Mouse (Mus musculus) embryonic facial prominence, embryonic 12.5 days (tissue): ENCODE measurements around the gene Atp8a1. TPM values are rescaled to one million over a fixed set of nuclear protein-coding genes. Genes with fewer than 3 reads are reported as not detected.

Experiments
- ATAC-seq: fragments of 200-750 bp; cut with Nextera tagmentation; 2 replicates; pipeline ENCODE4 v1.8.0; 2017; ENCODE audit not compliant: insufficient number of reproducible peaks, insufficient read depth, low FRiP score, low TSS enrichment
- H3K27ac ChIP-seq: fragments of 300-500 bp; sonication (generic); 2 replicates; pipeline ENCODE4 v1.5.1; 2016; ENCODE audit warnings: mild to moderate bottlenecking
- H3K27me3 ChIP-seq: fragments of 300-500 bp; sonication (generic); 2 replicates; pipeline ENCODE4 v1.6.1; 2016; ENCODE audit warnings: mild to moderate bottlenecking, moderate library complexity
- H3K36me3 ChIP-seq: fragments of 300-500 bp; sonication (generic); 2 replicates; pipeline ENCODE4 v1.6.1; 2016; ENCODE audit warnings: mild to moderate bottlenecking
- H3K4me1 ChIP-seq: fragments of 300-500 bp; sonication (generic); 2 replicates; pipeline ENCODE4 v1.6.1; 2016
- H3K4me2 ChIP-seq: fragments of 300-500 bp; sonication (generic); replicated peaks from 2 replicates; pipeline ENCODE4 v1.6.1; 2016; ENCODE audit warnings: mild to moderate bottlenecking, moderate library complexity
- H3K4me3 ChIP-seq: fragments of 300-500 bp; sonication (generic); 2 replicates; pipeline ENCODE4 v1.5.1; 2016; ENCODE audit warnings: mild to moderate bottlenecking
- H3K9ac ChIP-seq: fragments of 300-500 bp; sonication (generic); 2 replicates; pipeline ENCODE4 v1.6.1; 2016; ENCODE audit warnings: mild to moderate bottlenecking, moderate library complexity
- H3K9me3 ChIP-seq: fragments of 300-500 bp; sonication (generic); 2 replicates; pipeline ENCODE4 v1.6.1; 2016; ENCODE audit warnings: mild to moderate bottlenecking, moderate library complexity
- WGBS: fragments of 180-500 bp; shearing (Covaris S2); methylation state at CpG from one replicate; pipeline ENCODE4 v1.1.7; 2016; 5-methylcytosine and 5-hydroxymethylcytosine counted together
- polyA plus RNA-seq: library from polyadenylated mRNA; unstranded; fragments of >200 nt; fragmentation: Nextera tagmentation; extraction: Ambion mirVana; gene quantifications from 2 replicates; pipeline ENCODE4 v1.2.1, GENCODE M21; 2016

The Atp8a1 gene
- polyA plus RNA-seq, 1 experiment from 2014 or later: 11.5 TPM

DNA sequence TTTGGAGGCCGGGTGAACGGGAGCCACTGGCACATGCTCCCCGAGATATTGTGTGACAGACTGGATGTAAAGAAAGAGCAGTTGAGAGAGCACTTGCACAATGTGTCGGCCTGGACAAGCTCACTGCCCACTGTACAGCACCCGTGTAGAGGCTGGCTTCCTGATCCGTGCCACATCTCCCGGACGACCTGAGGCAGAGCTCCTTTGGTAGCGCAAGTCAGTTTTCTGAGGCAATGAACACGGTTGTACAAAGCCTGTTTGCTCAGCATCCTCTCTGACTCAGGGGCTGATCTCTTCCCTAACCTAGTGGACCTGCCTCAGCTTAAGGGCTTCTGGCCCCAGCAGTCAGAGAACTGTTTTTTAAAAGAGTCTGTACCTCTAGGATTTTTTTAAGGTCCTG lies 94.6 kb downstream of the Atp8a1 start:
- H3K36me3 ChIP-seq: no peaks in the 10 kb centered on the region
- WGBS: 73% methylated on average over 10 of the region's 10 CpGs
- no peak for ATAC-seq
- H3K4me3 ChIP-seq: no peak overlapping the region
- H3K4me2 ChIP-seq: no peak overlapping the region
- H3K9ac ChIP-seq: no peak overlapping the region
- H3K4me1 ChIP-seq: no peaks in the 10 kb centered on the region
- no peaks in the 10 kb centered on the region for H3K9me3 ChIP-seq
- no peak overlapping the region for H3K27ac ChIP-seq
- no peaks in the 10 kb centered on the region for H3K27me3 ChIP-seq

DNA sequence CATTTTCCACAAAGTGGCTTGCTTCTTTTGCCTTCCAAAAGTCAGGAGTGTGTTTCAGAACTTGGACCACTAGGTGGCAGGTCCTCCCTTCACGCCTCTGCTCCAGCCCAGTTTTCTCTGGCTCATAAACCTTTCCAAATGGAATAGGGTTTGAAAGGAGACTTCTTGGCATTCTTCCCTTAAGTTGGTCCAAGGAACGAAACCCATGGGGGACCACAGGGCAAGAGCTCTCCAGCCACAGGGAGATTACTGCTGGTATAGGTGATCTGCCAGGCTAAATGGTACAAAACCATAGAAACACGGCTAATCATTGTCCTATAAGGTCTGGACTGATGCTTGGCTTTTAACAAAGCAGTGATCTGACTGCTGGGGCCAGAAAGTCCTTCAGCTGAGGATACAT lies 95.2 kb downstream of the Atp8a1 start:
- WGBS: 47% methylated on average over 3 of the region's 3 CpGs
- no peak overlapping the region for H3K4me3 ChIP-seq
- H3K27ac ChIP-seq: no peak overlapping the region
- H3K4me1 ChIP-seq: no peaks in the 10 kb centered on the region
- no peaks in the 10 kb centered on the region for H3K27me3 ChIP-seq
- no peak overlapping the region for H3K4me2 ChIP-seq
- no peak overlapping the region for H3K9ac ChIP-seq
- ATAC-seq: no peak
- H3K9me3 ChIP-seq: no peaks in the 10 kb centered on the region
- H3K36me3 ChIP-seq: no peaks in the 10 kb centered on the region

DNA sequence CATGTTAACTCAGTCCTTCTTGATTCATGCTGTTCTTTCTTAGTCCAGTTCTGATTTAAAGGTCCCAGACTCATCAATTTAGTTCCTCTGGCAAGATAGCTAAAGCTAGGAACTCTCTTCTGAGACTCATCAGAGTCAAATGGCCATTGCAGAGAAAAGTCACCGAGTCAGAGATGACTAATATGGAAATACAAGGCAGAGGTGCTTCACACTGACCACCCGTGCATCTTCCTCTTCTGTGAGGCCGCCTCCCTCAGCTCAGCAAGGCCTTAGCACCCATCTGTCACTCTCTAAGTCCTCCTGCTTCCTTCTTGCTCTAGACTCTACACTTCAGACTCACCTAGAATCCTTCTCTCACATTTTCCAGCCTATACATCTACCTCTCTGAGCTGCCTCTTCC lies 108.0 kb downstream of the Atp8a1 start:
- no peak overlapping the region for H3K27ac ChIP-seq
- H3K9me3 ChIP-seq: no peaks in the 10 kb centered on the region
- H3K36me3 ChIP-seq: no peaks in the 10 kb centered on the region
- WGBS: 85% methylated on average over 3 of the region's 3 CpGs
- no peak overlapping the region for H3K4me2 ChIP-seq
- H3K4me3 ChIP-seq: no peak overlapping the region
- ATAC-seq: no peak
- H3K27me3 ChIP-seq: peaks cover 3% of the 10 kb centered on the region; the same call in 1 of the 2 replicates
- H3K4me1 ChIP-seq: 0 out of 2 replicates have a peak, but pooled peaks cover 3% of the 10 kb centered on the region
- H3K9ac ChIP-seq: no peak overlapping the region

DNA sequence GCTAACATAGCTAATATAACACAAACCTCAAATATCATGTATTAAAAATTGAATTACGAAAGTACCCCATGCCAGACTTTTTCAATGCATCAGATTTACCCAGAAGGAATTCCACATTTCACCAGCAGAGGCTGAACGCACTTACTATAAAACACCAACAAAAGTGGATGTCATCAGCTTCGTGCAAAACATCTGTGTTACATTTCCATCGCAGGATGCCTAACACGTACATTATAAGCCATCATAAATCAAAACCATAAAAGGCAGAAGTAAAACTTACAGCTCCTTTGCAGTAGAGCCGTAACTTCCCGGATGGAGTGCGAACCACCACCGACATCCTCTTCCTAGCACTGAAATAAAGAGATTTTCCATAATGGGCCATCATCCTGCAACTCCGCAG lies 109.1 kb downstream of the Atp8a1 start:
- Histone ChIP-seq H3K4me1 (0 out of 2 replicates have a peak, but pooled peaks cover 3% of the 10 kb centered on the region), H3K4me2 (0 out of 2 replicates have a peak overlapping the region, but pooled peaks have one; percentile 7), H3K9ac (no peak overlapping the region), H3K27ac (no peak overlapping the region), H3K9me3 (no peaks in the 10 kb centered on the region), H3K4me3 (no peak overlapping the region), H3K36me3 (no peaks in the 10 kb centered on the region), H3K27me3 (peaks cover 3% of the 10 kb centered on the region; the same call in 1 of the 2 replicates)
- 51% methylated on average over 10 of the region's 10 CpGs for WGBS
- no peak for ATAC-seq

DNA sequence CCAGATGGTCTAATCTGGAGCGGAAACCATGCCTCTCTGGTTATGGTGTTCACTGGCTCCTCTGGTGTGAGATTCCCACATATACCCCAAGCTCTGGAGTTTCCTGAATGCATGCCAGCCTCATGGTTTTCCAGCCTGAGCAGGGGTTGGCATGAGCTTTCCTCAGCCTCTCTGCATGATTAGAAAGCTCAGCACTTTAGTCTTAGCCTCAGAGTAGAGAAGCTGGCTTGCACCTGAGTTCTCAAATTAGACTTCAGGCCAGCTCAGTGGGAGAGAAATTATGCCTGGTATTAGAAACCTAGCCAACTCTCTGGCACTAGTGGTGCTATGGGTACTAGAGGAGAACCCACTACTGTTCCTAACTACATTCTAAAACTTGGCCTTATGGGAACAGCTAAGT lies 111.5 kb downstream of the Atp8a1 start:
- Histone ChIP-seq H3K36me3 (no peaks in the 10 kb centered on the region), H3K4me1 (0 out of 2 replicates have a peak, but pooled peaks cover 3% of the 10 kb centered on the region), H3K4me2 (no peak overlapping the region), H3K27me3 (peaks cover 3% of the 10 kb centered on the region; the same call in 1 of the 2 replicates), H3K9me3 (no peaks in the 10 kb centered on the region), H3K4me3 (no peak overlapping the region), H3K9ac (no peak overlapping the region), H3K27ac (no peak overlapping the region)
- 96% methylated on average over 1 of the region's 1 CpGs for WGBS
- no peak for ATAC-seq

DNA sequence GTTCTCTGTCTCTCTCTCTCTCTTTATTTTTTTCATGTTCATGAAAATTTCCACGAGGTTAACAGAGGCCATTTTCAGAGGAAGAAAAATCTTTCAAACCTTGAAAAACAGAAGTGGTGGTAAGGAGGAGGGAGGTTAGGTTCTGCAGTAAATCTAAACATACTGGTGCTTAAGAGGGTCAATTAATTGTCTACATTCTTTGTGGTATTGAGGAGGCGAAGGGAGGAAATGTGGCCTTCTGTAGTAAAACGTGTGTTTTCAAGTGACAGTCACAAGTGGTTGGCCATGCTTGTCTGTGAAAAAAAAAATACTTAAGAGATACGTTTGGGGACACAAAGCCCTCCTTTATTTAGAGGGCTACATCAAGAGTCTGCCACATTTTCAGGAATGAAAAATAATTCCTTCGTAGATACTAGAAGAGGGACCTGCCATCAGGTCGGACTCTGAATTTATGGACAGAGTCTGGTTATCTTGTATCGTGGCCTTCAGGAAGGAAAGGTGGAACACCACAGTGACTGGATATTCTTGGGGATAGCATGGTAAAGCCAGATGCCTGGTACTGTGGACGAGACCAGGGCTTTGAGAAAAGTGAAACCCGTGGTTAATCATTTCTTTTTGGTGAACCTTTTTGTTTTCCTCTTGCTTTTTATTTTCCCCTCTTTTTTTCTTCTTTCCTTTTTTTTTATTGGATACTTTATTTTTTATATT lies 113.5 kb downstream of the Atp8a1 start:
- 72% methylated on average over 9 of the region's 9 CpGs for WGBS
- Histone ChIP-seq H3K4me1 (0 out of 2 replicates have a peak, but pooled peaks cover 3% of the 10 kb centered on the region), H3K27ac (no peak overlapping the region), H3K9ac (no peak overlapping the region), H3K4me2 (no peak overlapping the region), H3K9me3 (no peaks in the 10 kb centered on the region), H3K36me3 (no peaks in the 10 kb centered on the region), H3K4me3 (no peak overlapping the region), H3K27me3 (peaks cover 3% of the 10 kb centered on the region; the same call in 1 of the 2 replicates)
- ATAC-seq: no peak

DNA sequence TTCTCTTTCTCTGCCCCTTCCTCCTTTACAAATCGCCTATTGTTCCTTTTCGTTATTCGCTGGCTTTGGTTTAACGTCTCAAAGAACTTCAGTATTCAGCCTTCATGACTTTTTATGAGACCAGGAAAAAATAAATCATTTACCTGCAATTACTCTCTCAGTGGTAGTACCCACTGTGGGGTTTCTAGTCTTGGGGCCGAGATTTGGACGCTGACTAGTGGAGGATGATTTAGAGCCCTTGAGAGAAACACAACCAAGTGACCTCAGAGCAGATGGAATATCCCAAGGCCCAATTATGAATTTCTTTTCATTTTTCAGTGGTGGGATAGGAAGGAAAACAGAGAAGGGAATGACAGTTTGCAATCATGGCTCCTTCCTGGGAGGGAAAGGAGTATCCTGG lies 114.1 kb downstream of the Atp8a1 start:
- Histone ChIP-seq H3K4me3 (no peak overlapping the region), H3K4me2 (no peak overlapping the region), H3K36me3 (no peaks in the 10 kb centered on the region), H3K4me1 (0 out of 2 replicates have a peak, but pooled peaks cover 3% of the 10 kb centered on the region), H3K9me3 (no peaks in the 10 kb centered on the region), H3K9ac (no peak overlapping the region), H3K27me3 (peaks cover 3% of the 10 kb centered on the region; the same call in 1 of the 2 replicates), H3K27ac (no peak overlapping the region)
- 82% methylated on average over 6 of the region's 6 CpGs for WGBS
- ATAC-seq: no peak

DNA sequence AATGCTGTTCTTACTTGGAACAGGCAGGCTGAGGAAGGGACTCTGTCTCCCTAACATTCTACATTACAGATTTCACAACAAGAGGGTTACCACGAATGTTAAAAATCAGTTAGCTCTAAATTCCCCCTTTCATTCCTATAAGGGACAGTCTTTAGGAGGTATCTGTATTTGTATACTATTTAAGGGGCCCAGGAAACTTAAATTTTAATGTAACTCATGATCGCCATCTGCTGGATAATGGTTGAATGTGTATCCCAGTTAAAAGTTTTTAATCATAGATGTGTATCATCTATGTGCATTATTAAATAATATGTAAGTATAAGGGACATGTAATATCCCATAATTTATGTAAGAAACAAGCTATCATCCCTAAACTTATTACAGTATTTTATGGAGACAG lies 119.5 kb downstream of the Atp8a1 start:
- no peak for ATAC-seq
- H3K9ac ChIP-seq: no peak overlapping the region
- H3K4me1 ChIP-seq: no peaks in the 10 kb centered on the region
- H3K36me3 ChIP-seq: no peaks in the 10 kb centered on the region
- no peak overlapping the region for H3K27ac ChIP-seq
- no peaks in the 10 kb centered on the region for H3K9me3 ChIP-seq
- no peaks in the 10 kb centered on the region for H3K27me3 ChIP-seq
- 15% methylated on average over 2 of the region's 2 CpGs for WGBS
- H3K4me2 ChIP-seq: no peak overlapping the region
- H3K4me3 ChIP-seq: no peak overlapping the region

DNA sequence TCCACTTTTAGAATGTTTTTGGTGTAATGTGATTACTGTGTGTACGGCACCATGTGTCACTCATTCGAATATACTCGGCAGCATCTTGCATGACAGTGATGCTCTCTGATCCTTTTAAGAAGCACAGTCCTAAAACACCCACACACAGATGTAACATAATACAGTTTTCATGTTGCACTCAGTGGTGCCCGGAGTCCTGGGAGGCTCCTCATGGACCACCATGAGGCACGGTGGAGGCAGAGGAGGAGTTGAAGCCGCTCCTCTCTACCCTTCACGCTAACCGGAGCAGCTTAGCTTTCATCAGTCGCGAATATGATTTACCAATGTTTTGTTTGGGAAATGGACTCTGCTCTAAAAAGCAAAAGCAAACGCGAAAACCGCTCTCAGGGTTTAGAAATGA lies 120.4 kb downstream of the Atp8a1 start:
- WGBS: 84% methylated on average over 13 of the region's 13 CpGs
- H3K4me3 ChIP-seq: no peak overlapping the region
- H3K9me3 ChIP-seq: no peaks in the 10 kb centered on the region
- H3K27ac ChIP-seq: no peak overlapping the region
- no peaks in the 10 kb centered on the region for H3K4me1 ChIP-seq
- no peaks in the 10 kb centered on the region for H3K36me3 ChIP-seq
- H3K4me2 ChIP-seq: no peak overlapping the region
- no peaks in the 10 kb centered on the region for H3K27me3 ChIP-seq
- ATAC-seq: no peak
- H3K9ac ChIP-seq: no peak overlapping the region

DNA sequence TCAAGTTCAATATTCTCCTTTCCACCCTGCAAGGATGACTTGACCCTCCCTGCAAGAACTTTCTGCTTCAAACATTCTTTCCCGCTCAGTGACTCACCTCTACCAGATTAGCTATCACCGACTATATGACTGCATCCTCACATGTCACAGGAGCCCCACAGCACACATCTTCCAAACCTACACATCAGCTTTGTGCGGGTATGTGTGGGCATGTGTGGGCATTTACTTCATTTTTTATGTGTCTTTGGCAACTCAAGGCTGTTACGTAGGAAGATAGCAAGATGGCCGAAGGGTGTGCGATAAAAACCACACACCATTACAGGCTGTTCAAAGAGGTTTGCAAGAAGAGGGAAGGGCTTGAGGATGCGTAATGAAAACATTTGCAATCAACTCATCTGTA lies 145.6 kb downstream of the Atp8a1 start:
- no peaks in the 10 kb centered on the region for H3K36me3 ChIP-seq
- no peaks in the 10 kb centered on the region for H3K27me3 ChIP-seq
- H3K27ac ChIP-seq: no peak overlapping the region
- no peak overlapping the region for H3K4me3 ChIP-seq
- no peaks in the 10 kb centered on the region for H3K4me1 ChIP-seq
- 94% methylated on average over 7 of the region's 7 CpGs for WGBS
- H3K9ac ChIP-seq: no peak overlapping the region
- no peak overlapping the region for H3K4me2 ChIP-seq
- H3K9me3 ChIP-seq: no peaks in the 10 kb centered on the region
- ATAC-seq: no peak

DNA sequence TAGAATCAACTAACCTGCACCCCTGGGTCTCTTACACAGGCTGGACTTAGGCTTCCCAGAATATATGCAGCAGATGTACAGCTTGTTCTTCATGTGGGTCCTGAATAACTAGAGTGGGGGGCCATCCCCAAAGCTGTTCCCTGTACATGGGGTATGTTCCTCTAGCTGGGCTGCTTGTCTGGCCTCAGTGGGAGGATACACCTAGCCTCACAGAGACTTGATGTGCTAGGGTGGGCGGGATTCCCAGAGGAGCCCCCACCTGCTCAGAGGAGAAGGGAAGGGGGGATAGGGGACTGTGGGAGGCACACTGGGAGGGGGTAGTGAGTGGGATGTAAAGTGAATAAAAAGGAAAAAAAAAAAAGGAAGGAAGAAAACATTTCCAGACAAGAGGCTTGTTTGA lies 147.8 kb downstream of the Atp8a1 start:
- Histone ChIP-seq H3K4me3 (no peak overlapping the region), H3K4me1 (no peaks in the 10 kb centered on the region), H3K36me3 (no peaks in the 10 kb centered on the region), H3K9ac (no peak overlapping the region), H3K27me3 (no peaks in the 10 kb centered on the region), H3K27ac (no peak overlapping the region), H3K9me3 (no peaks in the 10 kb centered on the region), H3K4me2 (no peak overlapping the region)
- no peak for ATAC-seq
- 72% methylated on average over 1 of the region's 1 CpGs for WGBS

DNA sequence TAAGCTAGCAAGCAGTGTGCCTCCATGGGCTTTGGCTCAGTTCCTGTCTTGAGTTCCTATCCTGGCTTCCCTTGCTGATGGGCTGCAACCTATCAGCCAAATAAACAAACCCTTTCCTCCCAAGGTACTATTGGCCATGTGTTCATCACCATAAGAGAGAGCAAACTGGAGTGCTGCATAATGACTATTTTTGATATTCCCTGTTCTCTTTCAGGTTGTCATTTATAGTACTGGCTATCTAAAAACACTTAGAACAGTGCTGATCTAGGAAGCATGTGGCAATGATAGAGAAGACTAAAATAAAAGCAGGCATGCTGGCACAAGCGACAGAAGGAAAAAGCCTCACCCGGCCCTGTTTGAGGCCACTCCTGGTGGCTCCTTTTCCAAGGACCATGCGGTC lies 149.1 kb downstream of the Atp8a1 start:
- ATAC-seq: no peak
- no peak overlapping the region for H3K27ac ChIP-seq
- H3K4me2 ChIP-seq: no peak overlapping the region
- no peaks in the 10 kb centered on the region for H3K9me3 ChIP-seq
- no peak overlapping the region for H3K4me3 ChIP-seq
- H3K9ac ChIP-seq: no peak overlapping the region
- 87% methylated on average over 3 of the region's 3 CpGs for WGBS
- no peaks in the 10 kb centered on the region for H3K27me3 ChIP-seq
- no peaks in the 10 kb centered on the region for H3K36me3 ChIP-seq
- no peaks in the 10 kb centered on the region for H3K4me1 ChIP-seq
